ENCODE assay signal across 10 mouse cellular contexts in genomic region chr2:38510120-38510519, GRCm38 (mm10). TPM values are rescaled to one million over a fixed set of nuclear protein-coding genes. Genes with fewer than 3 reads are reported as not detected.
DNase-seq lines count a peak whose midpoint lies in the region; ATAC-seq and TF ChIP-seq lines count a peak whose summit lies in the region.
"Had no signal": no experiment of that assay in that cellular context is flagged by ENCODE, and none has a peak within 500 bp of the region (broad histone marks: within the 10 kb centered on the region; RNA-seq: fewer than 3 reads in every experiment).

No protein-coding gene starts in this region.

- intact Hi-C loops in heart, postnatal 25 days (cut with DNase I) = loop anchor here (5.0 kb wide), 1 partner anchor 158 kb away; no protein-coding TSS in a partner anchor

- H3K4me2 ChIP-seq in intestine, postnatal 0 days (replicated peaks; ENCODE audit: low read depth) = no peak overlapping the region
- H3K4me2 ChIP-seq in intestine, embryonic 15.5 days (replicated peaks) = no peak overlapping the region
- H3K4me2 ChIP-seq: limb, embryonic 15.5 days had no signal

- H3K27me3 ChIP-seq in intestine, postnatal 0 days (replicated peaks; ENCODE audit: control insufficient read depth, insufficient read depth, low read length) = no peaks in the 10 kb centered on the region
- no peaks in the 10 kb centered on the region; the same call in 1 of the 2 replicates for H3K27me3 ChIP-seq in intestine, embryonic 15.5 days (replicated peaks)
- H3K27me3 ChIP-seq: limb, embryonic 15.5 days had no signal

- no peak overlapping the region for H3K27ac ChIP-seq in intestine, postnatal 0 days (ENCODE audit: low read depth, low read length)
- no peak overlapping the region for H3K27ac ChIP-seq in intestine, embryonic 15.5 days
- H3K27ac ChIP-seq: limb, embryonic 15.5 days had no signal

- no peak for ATAC-seq in intestine, postnatal 0 days
- ATAC-seq in intestine, embryonic 15.5 days = no peak
- ATAC-seq in frontal cortex, adult (ENCODE audit: low TSS enrichment) = peak; percentile 80

- 81% methylated on average over 1 of the region's 1 CpGs for WGBS in intestine, postnatal 0 days
- 100% methylated on average over 1 of the region's 1 CpGs for WGBS in intestine, embryonic 15.5 days

- TF ChIP-seq CTCF in intestine, postnatal 0 days (IDR thresholded peaks at IDR 0.05; ENCODE audit: low read depth) = 0 out of 2 replicates have a peak, but pooled peaks have one; percentile 29

- H3K4me1 ChIP-seq in intestine, postnatal 0 days (replicated peaks; ENCODE audit: control insufficient read depth, insufficient read depth, low read length) = peaks cover 10% of the 10 kb centered on the region; the same call in 1 of the 2 replicates
- H3K4me1 ChIP-seq in intestine, embryonic 15.5 days (replicated peaks) = peaks cover 20% of the 10 kb centered on the region; the same call in 1 of the 2 replicates

- H3K36me3 ChIP-seq in intestine, postnatal 0 days (ENCODE audit: control insufficient read depth, insufficient read depth) = no peaks in the 10 kb centered on the region
- no peaks in the 10 kb centered on the region for H3K36me3 ChIP-seq in intestine, embryonic 15.5 days
- H3K36me3 ChIP-seq: limb, embryonic 15.5 days had no signal

- no peak overlapping the region for H3K9ac ChIP-seq in intestine, postnatal 0 days (ENCODE audit: low read depth, low read length)
- no peak overlapping the region for H3K9ac ChIP-seq in intestine, embryonic 15.5 days
- H3K9ac ChIP-seq: limb, embryonic 15.5 days had no signal

- H3K9me3 ChIP-seq in intestine, postnatal 0 days (ENCODE audit: control insufficient read depth) = no peaks in the 10 kb centered on the region
- H3K9me3 ChIP-seq in intestine, embryonic 15.5 days = no peaks in the 10 kb centered on the region
- H3K9me3 ChIP-seq: limb, embryonic 15.5 days had no signal

- H3K4me3 ChIP-seq in intestine, postnatal 0 days (ENCODE audit: low read depth, low read length) = no peak overlapping the region
- H3K4me3 ChIP-seq in intestine, embryonic 15.5 days (replicated peaks) = no peak overlapping the region
- H3K4me3 ChIP-seq: erythroblast, embryonic 14.5 days; limb, embryonic 15.5 days had no signal

- peak; percentile 38 for DNase-seq in NIH3T3 (ENCODE audit: low read depth)
- peak; percentile 60 for DNase-seq in retina, postnatal 1 day
- no peak for DNase-seq in ovary, adult 18-20 months (ENCODE audit: low spot score)
- no peak for DNase-seq in kidney, postnatal 25 days
- DNase-seq in heart, postnatal 25 days (ENCODE audit: low spot score) = no peak

RNA-seq across cellular contexts. Expression of gene Nek6, which starts 1.3 kb away (rescaled TPM):
- 70.9 and 84.5 TPM in 2 replicates for polyA plus RNA-seq in intestine, postnatal 0 days (2015; fragmentation: Nextera tagmentation; extraction: Ambion mirVana)
- polyA plus RNA-seq in intestine, embryonic 15.5 days (2015; fragmentation: Nextera tagmentation; extraction: Ambion mirVana) = 102 and 104 TPM in 2 replicates
- total RNA-seq in heart, postnatal 25 days (2021) = 1 to 10 TPM; 3.4 to 4.3 TPM

Comparison
In these comparisons a context has a peak if more than half of its experiments do, and no peak if none do; other contexts are left out.
1. DNase-seq: peak in NIH3T3 (single experiment) and retina, postnatal 1 day (single experiment); none in ovary, adult 18-20 months (single experiment), kidney, postnatal 25 days (0 of 2) and heart, postnatal 25 days (single experiment).